Mouse (Mus musculus) G1E (cell line): Measurements from ENCODE around the gene Ptprt. TPM values are rescaled to one million over a fixed set of nuclear protein-coding genes. Genes with fewer than 3 reads are reported as not detected.

ENCODE experiments used
- ATAC-seq: 2 replicates; pipeline ENCODE4 v1.8.0; 2016; ENCODE audit warnings: mild to moderate bottlenecking; ENCODE audit not compliant: insufficient number of reproducible peaks, poor library complexity, low FRiP score, severe bottlenecking; ENCODE audit errors: extremely low read depth
- DNase-seq: peaks from one replicate; pipeline ENCODE4 v3.0.0; 2012; ENCODE audit warnings: low spot score
- H3K27me3 ChIP-seq: 2 replicates; pipeline ENCODE4 v1.6.1; 2012; ENCODE audit warnings: mild to moderate bottlenecking, low read length, inconsistent platforms; ENCODE audit not compliant: insufficient read depth
- H3K36me3 ChIP-seq: replicated peaks from 2 replicates; pipeline ENCODE3; 2012; ENCODE audit warnings: mild to moderate bottlenecking, inconsistent platforms
- H3K4me1 ChIP-seq: 2 replicates; pipeline ENCODE4 v1.6.1; 2012; ENCODE audit warnings: low read depth, low read length, inconsistent platforms, mixed read lengths; ENCODE audit not compliant: insufficient read depth
- H3K4me3 ChIP-seq: 2 replicates; pipeline ENCODE4 v1.5.1; 2012; ENCODE audit warnings: low read depth, mild to moderate bottlenecking, inconsistent platforms, low read length, moderate library complexity, mixed read lengths
- H3K9me3 ChIP-seq: replicated peaks from 2 replicates; pipeline ENCODE4 v1.6.1; 2012; ENCODE audit warnings: inconsistent platforms
- CTCF ChIP-seq: IDR thresholded peaks from 2 replicates; pipeline ENCODE4 v1.5.1; 2012; ENCODE audit warnings: low read depth, low read length, inconsistent platforms, mixed read lengths
- GATA1 ChIP-seq: IDR thresholded peaks from 2 replicates; pipeline ENCODE4 v1.6.1; 2012; ENCODE audit warnings: borderline replicate concordance, low read length, inconsistent platforms, mixed read lengths
- GATA2 ChIP-seq: IDR thresholded peaks from 2 replicates; pipeline ENCODE4 v1.6.1; 2012; ENCODE audit warnings: low read depth, low read length, inconsistent platforms, borderline replicate concordance
- POLR2AphosphoS5 ChIP-seq: IDR thresholded peaks from 2 replicates; pipeline ENCODE4 v1.6.1; 2012; ENCODE audit warnings: low read depth, low read length, inconsistent platforms; ENCODE audit not compliant: insufficient replicate concordance
- TAL1 ChIP-seq: conservative IDR thresholded peaks from 2 replicates; pipeline ENCODE4 v1.6.1; 2012; ENCODE audit warnings: low read depth, low read length, inconsistent platforms, mixed read lengths
- polyA plus RNA-seq: library from polyadenylated mRNA; stranded (reverse); fragments of >175 nt; gene quantifications from 2 replicates; pipeline ENCODE4 v1.2.3, GENCODE M21; 2012
- total RNA-seq, 2 experiments: library from RNA; stranded (forward) in 1 of 2; stranded (reverse) in 1 of 2; fragments of 200-1000 nt in 1 of 2; fragments of >200 nt in 1 of 2; fragmentation: Nextera tagmentation in 1 of 2; gene quantifications; 2 replicates each; pipeline ENCODE4 v1.2.3; 2014 to 2017

Ptprt gene
- total and polyA plus RNA-seq, 3 experiments = 0.05 TPM; not detected in 2

- no peaks in the 10 kb centered on the region for H3K4me1 ChIP-seq
- TF ChIP-seq CTCF (no peak), GATA1 (no peak), TAL1 (no peak), GATA2 (no peak), POLR2AphosphoS5 (no peak)
- H3K36me3 ChIP-seq = no peaks in the 10 kb centered on the region
- ATAC-seq (no peak), DNase-seq (no peak)
- H3K27me3 ChIP-seq = no peaks in the 10 kb centered on the region
- no peak overlapping the region for H3K4me3 ChIP-seq
- peaks cover 37% of the 10 kb centered on the region for H3K9me3 ChIP-seq
Observed at GRCm38 (mm10) chr2:162294070-162294469, 366.9 kb downstream of the Ptprt start.

GRCm38 (mm10) chr2:162282606-162283005 is 378.3 kb downstream of the Ptprt start:
- Histone ChIP-seq H3K4me3 (no peak overlapping the region), H3K9me3 (peaks cover 36% of the 10 kb centered on the region), H3K36me3 (no peaks in the 10 kb centered on the region), H3K27me3 (no peaks in the 10 kb centered on the region), H3K4me1 (no peaks in the 10 kb centered on the region)
- ATAC-seq (no peak), DNase-seq (no peak)
- TF ChIP-seq CTCF (no peak), GATA2 (no peak), GATA1 (no peak), TAL1 (no peak), POLR2AphosphoS5 (no peak)

- no peaks in the 10 kb centered on the region for H3K27me3 ChIP-seq
- ATAC-seq (no peak), DNase-seq (no peak)
- no peak overlapping the region for H3K4me3 ChIP-seq
- no peaks in the 10 kb centered on the region for H3K36me3 ChIP-seq
- TF ChIP-seq POLR2AphosphoS5 (no peak), CTCF (no peak), GATA2 (no peak), TAL1 (no peak), GATA1 (no peak)
- peaks cover 37% of the 10 kb centered on the region for H3K9me3 ChIP-seq
- no peaks in the 10 kb centered on the region for H3K4me1 ChIP-seq
Observed at GRCm38 (mm10) chr2:162282121-162282520, 378.8 kb downstream of the Ptprt start.

- Histone ChIP-seq H3K9me3 (peaks cover 21% of the 10 kb centered on the region), H3K4me3 (no peak overlapping the region), H3K36me3 (no peaks in the 10 kb centered on the region), H3K27me3 (no peaks in the 10 kb centered on the region), H3K4me1 (no peaks in the 10 kb centered on the region)
- no peak for TF ChIP-seq TAL1
- no peak for TF ChIP-seq POLR2AphosphoS5
- TF ChIP-seq GATA2 = no peak
- no peak for TF ChIP-seq GATA1
- TF ChIP-seq CTCF = no peak
- DNase-seq (no peak), ATAC-seq (no peak)
Observed at GRCm38 (mm10) chr2:162273826-162274225, 387.1 kb downstream of the Ptprt start.

- DNase-seq (no peak), ATAC-seq (no peak)
- no peaks in the 10 kb centered on the region for H3K36me3 ChIP-seq
- no peaks in the 10 kb centered on the region for H3K4me1 ChIP-seq
- H3K27me3 ChIP-seq = no peaks in the 10 kb centered on the region
- peaks cover 43% of the 10 kb centered on the region for H3K9me3 ChIP-seq
- no peak overlapping the region for H3K4me3 ChIP-seq
- TF ChIP-seq POLR2AphosphoS5 (no peak), CTCF (no peak), GATA2 (no peak), GATA1 (no peak), TAL1 (no peak)
Observed at GRCm38 (mm10) chr2:162251272-162251671, 409.7 kb downstream of the Ptprt start.

GRCm38 (mm10) chr2:162248296-162248695 is 412.7 kb downstream of the Ptprt start:
- no peak for TF ChIP-seq GATA1
- no peak for TF ChIP-seq GATA2
- TF ChIP-seq CTCF = no peak
- no peak for TF ChIP-seq TAL1
- no peak for TF ChIP-seq POLR2AphosphoS5
- Histone ChIP-seq H3K9me3 (peaks cover 41% of the 10 kb centered on the region), H3K27me3 (no peaks in the 10 kb centered on the region), H3K4me3 (no peak overlapping the region), H3K4me1 (no peaks in the 10 kb centered on the region), H3K36me3 (no peaks in the 10 kb centered on the region)
- no peak for DNase-seq
- no peak for ATAC-seq
